Mouse (Mus musculus) midbrain, embryonic 14.5 days (tissue): ENCODE measurements around the gene Mrpl52. TPM values are rescaled to one million over a fixed set of nuclear protein-coding genes. Genes with fewer than 3 reads are reported as not detected.

Experiments
- ATAC-seq: fragments of 200-750 bp; cut with Nextera tagmentation; 2 replicates; pipeline ENCODE4 v1.8.0; 2017; ENCODE audit warnings: moderate number of reproducible peaks, moderate library complexity; ENCODE audit not compliant: low FRiP score, low TSS enrichment
- DNase-seq: peaks from one replicate; pipeline ENCODE4 v3.0.0-alpha.2; 2015
- H3K27ac ChIP-seq: fragments of 300-500 bp; sonication (generic); replicated peaks from 2 replicates; pipeline ENCODE4 v1.5.1; 2014; ENCODE audit warnings: mild to moderate bottlenecking, low read depth, low read length, moderate library complexity
- H3K27me3 ChIP-seq: fragments of 300-500 bp; sonication (generic); 2 replicates; pipeline ENCODE4 v1.6.1; 2014; ENCODE audit warnings: low read length, control low read depth, mixed read lengths; ENCODE audit not compliant: control insufficient read depth, insufficient read depth
- H3K36me3 ChIP-seq: fragments of 300-500 bp; sonication (generic); 2 replicates; pipeline ENCODE4 v1.6.1; 2014; ENCODE audit warnings: low read length, control low read depth; ENCODE audit not compliant: control insufficient read depth, insufficient read depth
- H3K4me1 ChIP-seq: fragments of 300-500 bp; sonication (generic); 2 replicates; pipeline ENCODE4 v1.6.1; 2014; ENCODE audit warnings: mild to moderate bottlenecking, antibody characterized with exemption, low read length, control low read depth; ENCODE audit not compliant: control insufficient read depth, insufficient read depth
- H3K4me2 ChIP-seq: fragments of 300-500 bp; sonication (generic); 2 replicates; pipeline ENCODE4 v1.6.1; 2014; ENCODE audit warnings: mild to moderate bottlenecking, low read length, moderate library complexity
- H3K4me3 ChIP-seq: fragments of 300-500 bp; sonication (generic); replicated peaks from 2 replicates; pipeline ENCODE4 v1.5.1; 2014; ENCODE audit warnings: low read depth, low read length
- H3K9ac ChIP-seq: fragments of 300-500 bp; sonication (generic); replicated peaks from 2 replicates; pipeline ENCODE4 v1.6.1; 2014; ENCODE audit warnings: mild to moderate bottlenecking, low read length, moderate library complexity
- H3K9me3 ChIP-seq: fragments of 300-500 bp; sonication (generic); 2 replicates; pipeline ENCODE4 v1.6.1; 2016; ENCODE audit warnings: low read length, control low read depth, mixed read lengths; ENCODE audit not compliant: control insufficient read depth
- WGBS: fragments of 180-500 bp; shearing (Covaris S2); extraction: QIAGEN DNeasy Blood & Tissue Kit; methylation state at CpG from one replicate; pipeline ENCODE4 v1.1.7; 2014; 5-methylcytosine and 5-hydroxymethylcytosine counted together
- polyA plus RNA-seq: library from polyadenylated mRNA; unstranded; fragments of >200 nt; fragmentation: Nextera tagmentation; extraction: Ambion mirVana; gene quantifications from 2 replicates; pipeline ENCODE4 v1.2.1, GENCODE M21; 2014

Mrpl52 gene
- polyA plus RNA-seq, 1 experiment from 2014 or later: 293 TPM

DNA sequence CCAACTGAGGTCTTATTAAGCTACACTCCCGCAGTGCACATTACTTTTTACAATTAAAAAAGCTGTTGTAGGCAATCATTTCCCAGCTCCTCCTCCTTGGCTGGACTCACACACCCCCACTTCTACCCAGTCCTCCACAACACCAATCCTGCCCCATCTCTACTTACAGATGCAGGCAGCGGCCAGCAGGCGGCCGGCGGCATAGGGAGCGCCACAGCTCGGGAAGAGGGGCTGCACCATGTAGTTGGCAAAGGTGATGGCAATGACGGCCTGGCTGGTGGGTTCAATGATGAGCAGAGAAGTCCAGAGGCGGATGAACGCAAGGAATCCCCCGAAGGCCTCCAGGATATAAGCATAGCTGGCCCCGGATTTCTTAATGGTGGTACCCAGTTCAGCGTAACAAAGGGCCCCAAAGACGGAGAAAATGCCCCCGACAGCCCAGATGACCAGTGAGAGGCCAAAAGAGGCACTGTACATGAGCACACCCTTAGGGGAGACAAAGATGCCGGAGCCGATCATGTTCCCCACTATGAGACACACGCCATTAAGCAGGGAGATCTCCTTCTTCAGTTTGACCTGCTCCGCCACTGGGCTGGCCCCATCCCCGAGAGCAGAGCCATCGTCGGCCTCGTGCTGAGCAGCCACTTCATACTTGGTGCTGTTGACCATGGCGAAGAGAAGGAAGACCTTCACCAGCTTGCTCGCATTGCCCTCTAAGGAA, 18.2 kb upstream of the Mrpl52 start:
- Histone ChIP-seq H3K9ac (no peak overlapping the region), H3K4me1 (no peaks in the 10 kb centered on the region), H3K36me3 (no peaks in the 10 kb centered on the region), H3K27ac (no peak overlapping the region), H3K4me2 (no peak overlapping the region), H3K9me3 (no peaks in the 10 kb centered on the region), H3K4me3 (no peak overlapping the region), H3K27me3 (0 out of 2 replicates have a peak, but pooled peaks cover 3% of the 10 kb centered on the region)
- WGBS: 79% methylated on average over 25 of the region's 25 CpGs
- no peak for ATAC-seq
- DNase-seq: no peak

DNA sequence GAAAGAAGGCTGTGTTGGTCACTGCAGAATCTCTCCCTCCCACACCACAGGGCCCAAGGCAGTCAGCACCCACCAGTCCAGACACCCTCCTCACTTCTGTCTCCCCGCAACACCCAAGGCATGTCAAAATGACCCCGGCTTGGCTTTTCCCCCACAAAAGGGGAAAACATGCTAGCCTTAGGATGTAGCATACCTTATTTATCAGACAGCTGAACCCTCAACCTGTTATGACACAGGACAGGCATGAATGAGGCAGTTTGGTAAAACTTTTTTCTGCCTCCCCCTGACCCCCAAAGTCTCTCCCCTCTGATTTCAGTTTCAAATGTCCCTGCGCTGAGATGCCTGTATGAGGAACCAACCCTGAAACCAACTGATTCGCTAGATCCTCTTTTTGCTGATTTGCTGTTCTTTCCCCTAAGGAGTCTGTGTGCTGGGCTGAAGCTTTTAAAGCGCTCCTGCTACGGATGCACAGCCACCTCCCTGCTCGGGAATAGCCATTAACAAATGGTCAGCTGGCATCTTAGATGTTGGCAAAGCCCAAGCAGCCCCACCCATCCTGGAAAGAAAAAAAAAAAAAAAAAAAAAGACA, 17.6 kb upstream of the Mrpl52 start:
- Histone ChIP-seq H3K4me2 (no peak overlapping the region), H3K27ac (no peak overlapping the region), H3K9ac (no peak overlapping the region), H3K36me3 (no peaks in the 10 kb centered on the region), H3K4me1 (no peaks in the 10 kb centered on the region), H3K4me3 (no peak overlapping the region), H3K27me3 (peaks cover 3% of the 10 kb centered on the region; the same call in 1 of the 2 replicates), H3K9me3 (no peaks in the 10 kb centered on the region)
- DNase-seq: no peak
- no peak for ATAC-seq
- WGBS: 78% methylated on average over 7 of the region's 7 CpGs

DNA sequence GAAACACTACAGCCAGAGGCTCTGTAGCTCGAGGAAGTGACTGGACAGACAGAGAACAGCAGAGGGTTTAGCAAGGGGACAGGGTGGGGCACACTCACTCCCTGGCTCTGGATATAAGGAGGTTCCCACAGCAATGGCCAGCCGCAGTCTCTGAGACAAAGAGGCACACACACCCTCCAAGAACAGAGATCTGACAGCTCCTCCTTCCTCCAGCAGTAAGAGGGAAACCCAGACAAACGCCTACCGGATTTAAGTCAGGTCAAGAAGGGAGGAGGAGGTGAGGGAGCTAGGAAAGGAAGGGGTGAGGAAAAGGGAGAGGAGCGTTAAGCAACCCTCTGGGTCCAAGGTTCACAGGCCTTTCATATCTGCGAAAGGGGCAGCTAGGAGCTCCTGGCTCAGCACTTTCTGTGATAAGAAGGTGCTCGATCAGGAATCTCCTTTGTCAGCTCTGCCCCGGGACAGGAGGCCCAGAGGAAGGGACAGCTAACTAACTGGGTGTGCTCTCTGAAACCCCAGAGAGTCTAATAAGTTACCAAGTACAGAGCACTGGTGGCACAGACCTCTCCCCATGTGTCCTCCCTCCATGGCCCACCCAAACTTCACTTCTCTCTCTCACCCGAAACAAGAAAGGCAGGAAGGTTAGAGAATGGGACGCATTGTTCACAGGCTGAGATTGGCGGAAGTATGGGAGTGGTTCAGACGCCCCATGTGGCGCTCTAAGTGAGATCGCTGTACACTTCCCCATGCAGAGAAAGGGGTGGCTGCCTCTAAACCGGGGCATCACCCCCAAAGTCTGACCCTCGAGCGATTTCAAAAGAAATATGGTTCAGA, 16.5 kb upstream of the Mrpl52 start:
- 44% methylated on average over 17 of the region's 17 CpGs for WGBS

GRCm38 (mm10) chr14:54412000-54412576, 14.6 kb upstream of the Mrpl52 start:
- H3K4me2 ChIP-seq: no peak overlapping the region
- no peak overlapping the region for H3K27ac ChIP-seq
- WGBS: 31% methylated on average over 9 of the region's 9 CpGs
- no peaks in the 10 kb centered on the region for H3K9me3 ChIP-seq
- no peak for DNase-seq
- no peak for ATAC-seq
- H3K27me3 ChIP-seq: peaks cover 7% of the 10 kb centered on the region; the same call in 1 of the 2 replicates
- no peak overlapping the region for H3K4me3 ChIP-seq
- H3K36me3 ChIP-seq: no peaks in the 10 kb centered on the region
- H3K9ac ChIP-seq: no peak overlapping the region
- no peaks in the 10 kb centered on the region for H3K4me1 ChIP-seq

More for the DNA sequence above, 16.5 kb upstream of the Mrpl52 start:
- H3K4me1 ChIP-seq: no peaks in the 10 kb centered on the region
- peaks cover 7% of the 10 kb centered on the region; the same call in 1 of the 2 replicates for H3K27me3 ChIP-seq
- no peak overlapping the region for H3K9ac ChIP-seq
- no peak overlapping the region for H3K4me3 ChIP-seq
- H3K27ac ChIP-seq: 0 out of 2 replicates have a peak overlapping the region, but pooled peaks have one; percentile 37
- H3K36me3 ChIP-seq: no peaks in the 10 kb centered on the region
- H3K4me2 ChIP-seq: no peak overlapping the region
- H3K9me3 ChIP-seq: no peaks in the 10 kb centered on the region
- no peak for ATAC-seq
- no peak for DNase-seq

GRCm38 (mm10) chr14:54412629-54413170, 14.0 kb upstream of the Mrpl52 start:
- no peak for ATAC-seq

DNA sequence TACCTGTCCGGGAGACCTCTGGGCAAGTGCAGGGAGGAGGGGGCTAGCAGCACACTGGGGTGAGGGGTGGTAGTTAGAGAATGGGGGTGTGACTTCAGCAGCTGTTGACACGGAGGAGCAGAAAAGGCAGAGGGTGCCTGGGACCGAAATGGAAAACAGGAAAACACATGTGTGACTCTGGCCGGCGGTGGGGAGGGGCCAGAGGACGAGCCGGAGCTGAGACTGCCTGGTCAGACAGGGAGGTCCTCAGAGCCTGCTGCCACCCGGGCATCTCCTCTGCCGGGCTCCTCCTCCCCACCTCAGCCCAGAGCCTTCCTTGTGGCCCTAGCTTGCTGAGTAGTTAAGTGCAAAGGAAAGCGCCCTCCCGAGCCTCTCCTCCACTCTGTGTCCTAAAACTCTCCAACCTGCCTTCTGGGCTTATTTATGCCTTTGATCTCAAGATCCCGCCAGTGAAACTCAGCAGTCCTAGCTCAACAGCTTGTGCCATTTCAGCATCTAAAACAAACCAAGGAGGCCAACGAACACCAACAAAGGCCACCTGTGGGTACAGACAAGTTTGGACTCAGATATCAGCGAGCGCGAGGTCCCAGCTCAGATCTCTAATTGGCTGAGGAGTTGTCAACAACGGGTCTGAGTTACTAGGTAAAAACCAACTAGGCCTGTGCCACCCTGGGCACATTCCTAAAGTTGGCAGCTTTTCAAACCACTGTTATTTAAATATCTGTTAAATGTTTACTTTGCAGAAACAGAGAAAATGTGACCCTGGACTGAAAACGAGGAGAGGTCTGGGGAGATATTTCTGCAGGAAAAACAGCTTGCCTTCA, 12.6 kb upstream of the Mrpl52 start:
- H3K4me1 ChIP-seq: no peaks in the 10 kb centered on the region
- WGBS: 11% methylated on average over 18 of the region's 18 CpGs
- H3K27me3 ChIP-seq: peaks cover 7% of the 10 kb centered on the region; the same call in 1 of the 2 replicates
- H3K4me3 ChIP-seq: no peak overlapping the region
- DNase-seq: no peak
- 0 out of 2 replicates have a peak overlapping the region, but pooled peaks have one; percentile 6 for H3K9ac ChIP-seq
- H3K4me2 ChIP-seq: peak overlapping the region; percentile 22; the same call in 1 of the 2 replicates
- no peaks in the 10 kb centered on the region for H3K9me3 ChIP-seq
- no peaks in the 10 kb centered on the region for H3K36me3 ChIP-seq
- peak; percentile 37; the same call in 1 of the 2 replicates for ATAC-seq
- no peak overlapping the region for H3K27ac ChIP-seq

More at GRCm38 (mm10) chr14:54412629-54413170, 14.0 kb upstream of the Mrpl52 start:
- Histone ChIP-seq H3K4me1 (no peaks in the 10 kb centered on the region), H3K9me3 (no peaks in the 10 kb centered on the region), H3K36me3 (no peaks in the 10 kb centered on the region), H3K27ac (no peak overlapping the region), H3K4me3 (no peak overlapping the region), H3K27me3 (peaks cover 7% of the 10 kb centered on the region; the same call in 1 of the 2 replicates), H3K4me2 (no peak overlapping the region), H3K9ac (no peak overlapping the region)
- WGBS: 22% methylated on average over 2 of the region's 2 CpGs
- DNase-seq: peak; percentile 75

DNA sequence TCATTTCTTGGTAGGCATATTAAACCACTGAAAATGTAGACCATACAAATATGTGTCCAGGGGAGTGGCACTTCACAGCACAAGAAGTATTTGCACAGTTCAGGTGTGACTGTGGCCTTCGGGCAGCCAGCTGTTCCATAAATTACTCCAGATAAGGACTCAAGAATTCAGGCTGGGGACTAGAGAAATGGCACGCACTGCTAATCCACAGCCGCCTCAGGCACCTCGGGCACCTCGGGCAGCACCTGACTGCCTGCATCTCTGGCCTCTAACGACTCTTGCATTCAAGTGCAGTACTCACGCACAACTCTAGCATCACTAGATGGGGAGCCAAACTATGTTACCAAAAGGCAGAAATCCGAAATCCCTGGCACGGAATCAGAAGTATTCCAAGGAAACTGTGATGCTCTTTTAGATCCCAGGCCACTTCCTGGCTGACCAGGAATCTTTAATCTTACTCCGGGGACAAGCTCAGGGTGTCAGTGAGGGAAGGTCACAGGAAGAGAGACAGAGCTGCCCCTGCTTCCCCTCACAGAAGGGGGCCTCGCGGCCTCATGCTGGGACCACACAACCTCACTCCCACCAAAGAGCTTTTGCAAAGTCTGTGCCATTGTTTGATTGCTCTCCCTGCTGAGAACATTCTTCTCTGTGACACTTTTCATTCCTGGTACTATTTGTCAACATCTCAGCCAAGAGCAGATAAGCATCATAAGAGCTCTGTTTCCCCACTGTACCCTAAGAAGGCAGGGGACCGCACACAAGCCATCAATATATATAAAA, 11.3 kb upstream of the Mrpl52 start:
- Histone ChIP-seq H3K4me1 (no peaks in the 10 kb centered on the region), H3K36me3 (no peaks in the 10 kb centered on the region), H3K9ac (no peak overlapping the region), H3K27ac (no peak overlapping the region), H3K4me3 (no peak overlapping the region), H3K4me2 (no peak overlapping the region), H3K27me3 (peaks cover 7% of the 10 kb centered on the region; the same call in 1 of the 2 replicates), H3K9me3 (no peaks in the 10 kb centered on the region)
- WGBS: 9% methylated on average over 13 of the region's 13 CpGs
- DNase-seq (no peak), ATAC-seq (no peak)
